Mouse (Mus musculus) spleen, adult 2 months (tissue): ENCODE results near the gene Zfp423.

Experiments used
- CTCF ChIP-seq: fragments of 200-500 bp; IDR thresholded peaks from 2 replicates; pipeline ENCODE4 v1.5.1; 2011; ENCODE audit warnings: mild to moderate bottlenecking, inconsistent platforms; ENCODE audit not compliant: insufficient read depth, insufficient read length, insufficient replicate concordance; ENCODE audit errors: extremely low read depth
- POLR2A ChIP-seq: fragments of 200-500 bp; IDR thresholded peaks from 2 replicates; pipeline ENCODE4 v1.6.1; 2011; ENCODE audit warnings: low read depth, low read length, inconsistent platforms

GRCm38 (mm10) chr8:87765276-87765675 is 194.1 kb downstream of the Zfp423 start:
- no peak for TF ChIP-seq POLR2A
- no peak for TF ChIP-seq CTCF
